Mouse (Mus musculus) heart, postnatal 25 days (tissue): ENCODE data around the gene Abhd11. TPM values are rescaled to one million over a fixed set of nuclear protein-coding genes. Genes with fewer than 3 reads are reported as not detected.
"Not testable (repeated sequence)": the region's sequence is repeated elsewhere in the genome, so short reads cannot be mapped to it uniquely, and the experiment has no call there.

Experiments used
- DNase-seq: peaks from one replicate; pipeline ENCODE4 v3.0.0; 2022; ENCODE audit warnings: low spot score
- intact Hi-C: fragments of 180-260 bp; cut with DNase I; formaldehyde crosslinking; loops from one replicate; pipeline ENCODE4 v1.15.1; 2025
- total RNA-seq, 2 experiments: library from RNA; stranded (reverse); gene quantifications; 2 replicates each; pipeline ENCODE4 v1.2.3; 2021

The Abhd11 gene
- total RNA-seq, 2 experiments from 2014 or later, result 59.4 to 65.8 TPM

DNA sequence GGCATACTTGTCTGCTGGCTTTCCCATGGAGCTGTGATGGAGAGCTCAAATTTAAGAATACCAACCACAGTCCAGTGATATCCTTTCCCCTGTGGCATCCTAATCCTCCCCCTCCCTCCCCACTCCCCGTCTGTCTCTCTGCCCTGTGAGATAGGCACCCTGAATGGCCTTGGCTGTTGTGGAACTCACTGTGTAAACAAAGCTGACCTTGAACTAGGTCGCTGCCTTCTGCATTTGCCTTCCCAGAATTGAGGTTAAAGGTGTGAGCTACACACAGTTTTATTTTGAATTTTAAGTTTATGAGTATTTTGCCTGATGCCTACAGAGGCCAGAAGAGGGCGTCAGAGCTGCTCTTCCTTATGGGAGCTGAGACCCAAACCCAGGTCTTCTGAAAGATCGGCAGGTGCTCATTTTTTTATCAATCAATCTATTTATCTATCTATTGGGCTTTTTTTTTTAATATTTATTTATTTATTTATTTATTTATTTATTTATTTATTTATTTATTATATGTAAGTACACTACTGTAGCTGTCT, 7.3 kb downstream of the Abhd11 start:
- DNase-seq, result no peak
- intact Hi-C loops, result loop anchor here (5.0 kb wide), 1 partner anchor 61 kb away; the partner anchor contains the start of gene Vps37d

DNA sequence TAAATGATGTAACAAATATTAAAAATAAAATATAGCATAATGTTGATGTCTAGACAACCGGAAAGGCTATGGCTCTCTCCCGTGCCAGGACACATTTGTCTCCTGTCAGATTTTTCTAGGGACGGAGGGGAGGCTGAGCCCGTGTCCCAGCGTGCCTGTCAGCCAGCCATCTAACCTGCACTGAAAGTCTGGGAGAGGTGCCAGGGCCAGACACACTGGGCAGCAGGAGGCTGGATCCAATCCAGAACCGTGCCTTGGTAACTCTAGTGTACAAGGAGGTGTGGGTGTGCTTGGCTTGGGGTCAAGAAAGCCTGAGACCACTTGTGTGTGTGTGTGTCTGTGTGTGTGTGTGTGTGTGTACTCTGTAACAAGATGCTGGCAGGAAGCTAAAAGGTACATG, 12.9 kb downstream of the Abhd11 start:
- intact Hi-C loops, result loop anchor here (5.0 kb wide), 1 partner anchor 40 kb away; the partner anchor contains the start of genes Bud23 and Dnajc30
- no peak for DNase-seq

DNA sequence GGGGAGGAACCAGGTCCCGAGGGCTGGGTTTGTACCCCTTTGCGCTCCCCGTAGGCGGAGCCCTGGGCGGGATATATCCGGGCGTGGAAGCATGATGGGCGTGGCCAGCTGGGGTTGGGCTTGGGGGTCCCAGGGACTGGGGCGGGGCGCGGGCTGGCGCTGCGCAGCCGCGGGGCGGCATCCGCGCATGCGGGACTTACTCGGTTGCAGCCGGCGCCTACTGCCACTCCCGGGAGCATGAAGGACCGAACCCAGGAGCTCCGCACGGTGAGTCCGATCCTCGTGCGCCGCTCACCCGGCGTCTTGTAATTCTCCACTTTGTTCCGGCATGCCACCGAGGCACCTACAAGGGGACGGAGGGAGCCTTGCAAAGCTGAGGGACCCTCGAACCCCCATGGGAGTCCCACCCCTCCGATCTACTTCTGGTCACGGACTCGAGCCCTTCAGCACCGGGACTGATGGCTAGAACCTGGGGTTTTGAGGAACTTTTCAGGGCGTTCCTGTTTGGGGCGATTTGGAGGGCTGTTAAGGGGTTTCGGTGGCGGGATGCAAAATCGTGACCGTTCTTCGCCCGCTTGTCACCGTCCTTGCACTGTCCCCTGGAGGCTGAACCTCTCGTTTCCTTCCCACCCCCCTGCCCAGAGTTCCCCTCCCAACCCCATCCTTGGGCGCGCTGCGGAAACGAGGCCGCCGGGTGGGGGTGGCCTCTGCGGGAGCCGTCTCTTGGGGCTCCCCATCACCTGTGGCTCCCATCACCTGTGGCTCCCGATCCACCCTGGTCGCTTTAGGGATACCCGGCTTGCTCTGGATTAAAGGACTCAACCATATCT, 14.6 kb downstream of the Abhd11 start, which contains the start of gene Stx1a:
Gene Stx1a (plus strand): TSS at position 139 of the 830 bp plus-strand sequence.
- DNase-seq, result peak; percentile 88
- intact Hi-C loops, result loop anchor here (5.0 kb wide), 1 partner anchor 39 kb away; the partner anchor contains the start of genes Bud23 and Dnajc30

DNA sequence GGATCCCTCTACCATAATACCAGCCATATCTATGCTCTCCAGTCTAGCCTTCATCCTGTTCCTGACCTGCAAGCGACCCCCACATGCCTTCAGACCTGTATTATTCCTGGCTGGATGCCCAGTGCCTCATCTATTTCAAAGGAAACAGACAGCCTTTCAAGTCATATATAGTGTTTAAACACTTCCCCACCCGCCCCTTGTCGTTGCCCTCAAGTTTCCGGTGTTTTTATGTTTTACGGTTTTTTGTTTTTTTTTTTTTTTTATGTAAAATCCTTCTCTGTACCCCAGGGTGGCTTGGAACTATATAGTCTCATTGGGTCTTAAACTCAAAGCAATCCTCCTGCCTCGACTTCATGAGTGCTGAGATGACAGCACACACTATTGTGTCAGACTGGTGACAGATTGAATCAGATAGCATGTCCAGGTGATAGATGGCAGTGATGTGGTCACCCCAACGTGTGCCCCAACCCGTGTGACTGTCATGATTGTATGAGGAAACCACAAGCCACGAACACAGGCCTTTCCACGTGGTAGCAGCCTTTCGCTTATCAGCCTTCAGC, 15.8 kb downstream of the Abhd11 start:
- intact Hi-C loops, result loop anchor here (5.0 kb wide), 1 partner anchor 38 kb away; the partner anchor contains the start of genes Bud23 and Dnajc30
- no peak for DNase-seq

DNA sequence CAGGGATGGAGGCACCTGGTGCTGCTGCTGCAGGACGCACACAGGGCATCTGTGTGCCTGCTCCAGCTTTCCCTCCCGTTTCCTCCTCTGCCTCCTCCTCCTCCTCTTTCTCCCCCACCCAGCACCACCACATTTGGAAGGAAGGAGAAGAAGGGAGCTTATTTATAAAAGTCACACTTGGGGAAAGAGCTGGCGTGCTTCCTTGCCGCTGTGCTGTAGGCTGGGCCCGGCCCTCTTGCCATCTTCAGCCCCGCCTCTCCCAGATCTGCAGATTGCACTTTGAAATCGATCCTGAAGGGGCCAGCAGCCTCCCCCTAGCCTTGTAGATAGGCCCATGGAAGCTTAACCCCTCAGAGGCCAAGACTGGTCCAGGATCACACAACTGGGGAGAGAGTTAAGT, 16.9 kb downstream of the Abhd11 start:
- intact Hi-C loops, result no loop called here

DNA sequence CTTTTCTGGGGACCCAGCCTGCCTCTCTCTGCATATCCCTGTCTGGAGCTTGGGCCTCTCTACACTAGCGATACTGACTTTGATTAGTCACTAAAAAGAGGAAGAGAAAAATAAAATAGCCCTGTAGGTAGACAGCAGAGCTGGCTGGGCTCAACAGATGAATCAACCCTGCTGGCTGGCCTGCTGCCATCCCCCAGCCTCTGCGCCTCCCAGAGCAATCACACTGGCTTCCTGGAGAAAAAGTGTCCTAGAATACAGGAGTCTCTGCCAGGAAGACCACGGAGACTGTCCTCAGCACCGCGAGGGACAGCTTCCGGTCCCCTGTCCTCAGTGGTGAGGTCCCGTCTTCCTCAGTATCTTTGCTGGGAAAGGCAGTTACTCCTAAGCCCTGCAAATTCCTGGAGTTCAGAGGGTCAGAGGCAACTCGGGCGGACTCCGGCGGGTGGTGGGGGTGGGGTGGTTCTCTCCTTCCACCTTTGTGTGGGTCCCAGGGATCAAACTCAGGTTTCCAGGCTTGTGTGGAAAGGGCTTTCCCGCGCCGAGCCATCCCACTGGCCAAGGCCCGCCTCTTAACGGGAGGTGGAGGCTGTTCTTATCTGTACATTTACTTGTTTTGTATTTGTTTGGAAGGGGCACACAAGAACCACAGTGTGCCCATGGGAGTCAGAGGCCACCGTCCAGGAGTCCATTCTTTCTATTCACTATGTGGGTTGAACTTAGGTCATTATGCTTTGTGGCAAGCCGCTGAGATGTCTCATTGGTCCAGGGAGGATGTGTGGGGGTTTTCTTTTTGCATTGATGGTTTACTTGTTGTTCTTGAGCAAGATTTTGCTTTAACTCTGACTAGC, 20.3 kb downstream of the Abhd11 start:
- intact Hi-C loops, result no loop called here
- DNase-seq, result peak; percentile 35

More for the DNA sequence above, 16.9 kb downstream of the Abhd11 start:
- DNase-seq, result no peak

DNA sequence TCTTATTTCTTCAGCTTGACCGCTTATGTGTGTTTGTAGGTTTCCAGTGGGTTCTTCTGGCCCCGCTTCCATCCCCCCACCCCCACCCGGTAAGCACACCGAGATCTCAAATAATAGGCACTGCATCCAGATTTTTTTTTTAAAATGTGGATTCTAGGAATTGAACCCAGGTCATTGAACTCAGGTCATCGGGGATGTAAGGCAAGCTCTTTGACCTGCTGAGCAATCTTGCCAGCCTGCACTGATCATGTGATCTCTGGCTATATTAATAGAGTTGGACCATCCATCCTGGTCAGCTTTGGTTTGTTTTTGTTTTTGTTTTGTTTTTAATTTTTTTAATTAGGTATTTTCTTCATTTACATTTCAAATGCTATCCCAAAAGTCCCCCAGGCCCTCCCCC, 23.6 kb downstream of the Abhd11 start:
- intact Hi-C loops, result no loop called here
- DNase-seq, result no peak

DNA sequence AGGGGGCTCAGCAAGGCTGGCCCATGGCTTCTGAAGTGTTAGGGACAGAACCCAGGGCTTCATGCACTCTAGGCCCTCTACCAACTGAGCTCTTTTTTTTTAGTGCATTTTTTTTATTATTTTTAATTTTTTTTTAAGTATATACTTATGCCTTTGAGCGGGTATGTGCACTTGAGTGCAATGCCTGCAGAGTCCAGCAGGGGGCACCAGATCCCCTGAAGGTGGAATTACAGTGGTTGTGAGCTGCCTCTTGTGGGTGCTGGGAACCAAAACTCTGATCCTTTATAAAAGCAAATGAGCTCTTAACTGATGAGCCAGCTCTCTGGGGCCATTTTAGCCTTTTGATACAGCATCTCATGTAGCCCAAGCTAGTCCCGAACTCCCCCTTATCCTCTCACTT, 25.6 kb downstream of the Abhd11 start:
- no peak for DNase-seq
- intact Hi-C loops, result no loop called here

DNA sequence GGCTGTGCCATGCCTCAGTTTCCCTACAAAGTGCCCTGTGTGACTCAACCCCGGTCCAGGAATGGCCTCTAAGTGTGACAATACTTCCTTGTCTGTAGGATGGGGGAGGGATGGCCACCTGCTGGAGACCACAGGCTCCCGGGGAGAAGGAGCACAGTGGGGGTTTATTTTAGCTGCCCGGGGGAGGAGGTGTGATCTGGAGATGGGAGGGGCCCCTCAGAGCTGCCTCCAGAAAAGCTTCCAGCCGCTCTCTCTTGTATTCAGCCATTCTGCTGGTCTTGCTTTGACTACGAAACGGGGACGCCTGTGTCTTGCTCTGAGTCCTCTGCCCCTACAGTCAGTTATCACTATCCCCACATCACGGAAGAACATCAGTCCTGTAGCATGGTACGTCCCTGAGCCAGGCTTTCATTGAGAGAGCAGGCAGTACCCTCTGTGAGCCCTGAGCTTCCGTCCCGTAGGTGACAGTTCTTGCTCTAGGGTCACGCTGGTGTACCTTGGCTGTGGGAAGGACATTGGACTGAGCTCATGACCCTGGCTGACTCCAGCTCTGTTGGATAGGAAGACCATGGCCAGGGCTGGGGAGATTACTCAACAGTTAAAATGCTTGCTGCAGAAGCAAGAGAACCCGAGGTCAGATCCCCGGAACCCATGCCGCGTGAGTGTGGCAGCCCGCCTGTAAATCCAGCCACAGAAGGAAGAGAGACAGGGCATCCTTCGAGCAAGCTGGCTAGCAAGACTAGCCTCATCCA, 26.8 kb downstream of the Abhd11 start:
- DNase-seq, result no peak
- intact Hi-C loops, result no loop called here

DNA sequence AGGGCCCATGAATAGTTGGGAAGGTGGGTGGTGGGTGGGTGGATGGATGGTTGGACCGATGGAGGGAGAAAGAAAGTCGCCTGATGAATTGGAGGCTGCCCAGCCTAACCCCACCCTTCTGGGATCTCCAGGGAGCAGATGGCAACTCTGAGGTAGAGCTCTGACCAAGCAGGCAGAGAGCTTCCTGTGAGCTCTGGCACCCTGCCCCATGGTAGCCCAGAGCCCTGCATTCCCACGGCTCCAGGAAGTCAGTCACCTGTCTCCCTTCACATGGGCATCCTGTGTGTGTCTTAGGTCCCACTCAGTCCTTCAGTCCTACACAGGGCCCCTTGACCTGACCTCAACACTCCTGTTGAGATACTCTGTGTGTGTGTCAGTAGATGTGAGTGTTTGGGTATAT, 29.0 kb downstream of the Abhd11 start:
- intact Hi-C loops, result no loop called here
- no peak for DNase-seq

DNA sequence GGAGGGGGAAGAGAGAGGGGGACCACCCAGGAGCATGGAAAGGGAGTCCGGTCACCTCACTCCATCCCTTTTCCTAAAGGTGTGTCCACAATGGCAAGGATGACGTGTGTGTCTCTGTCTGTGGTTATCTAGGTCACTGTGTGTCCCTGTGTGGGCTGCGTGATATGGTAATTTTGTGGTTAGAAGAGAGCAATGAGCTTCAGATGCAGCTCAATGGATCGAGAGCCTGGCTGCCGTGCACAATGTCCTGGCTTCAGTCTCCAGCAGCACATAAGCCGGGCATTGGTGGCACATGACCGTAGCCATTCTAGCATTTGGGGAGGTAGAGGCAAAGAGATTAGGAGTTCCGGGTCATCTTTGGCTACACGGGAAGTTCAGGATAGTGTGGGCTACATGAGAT, 30.6 kb downstream of the Abhd11 start:
- DNase-seq, result no peak
- intact Hi-C loops, result no loop called here

DNA sequence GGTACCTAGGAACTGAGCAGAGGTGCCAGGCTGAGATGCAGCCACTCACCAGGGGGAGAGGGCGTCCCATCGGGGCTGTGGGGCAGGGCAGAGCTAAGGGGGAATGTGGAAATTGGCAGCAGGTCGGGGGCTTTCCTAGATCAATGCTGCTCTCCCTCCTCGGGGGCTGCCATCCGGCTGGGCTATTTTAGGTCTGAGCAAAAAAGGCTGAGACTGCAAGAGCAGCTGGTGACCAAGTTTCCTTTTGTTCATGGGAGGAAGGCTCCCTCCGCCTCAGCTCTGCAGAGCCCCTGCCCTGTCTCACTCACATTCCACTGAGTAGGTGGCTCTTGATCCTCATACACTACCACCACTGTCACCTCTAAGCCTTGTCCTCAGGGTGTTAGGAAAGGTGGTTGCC, 31.1 kb downstream of the Abhd11 start:
- intact Hi-C loops, result no loop called here
- DNase-seq, result no peak

DNA sequence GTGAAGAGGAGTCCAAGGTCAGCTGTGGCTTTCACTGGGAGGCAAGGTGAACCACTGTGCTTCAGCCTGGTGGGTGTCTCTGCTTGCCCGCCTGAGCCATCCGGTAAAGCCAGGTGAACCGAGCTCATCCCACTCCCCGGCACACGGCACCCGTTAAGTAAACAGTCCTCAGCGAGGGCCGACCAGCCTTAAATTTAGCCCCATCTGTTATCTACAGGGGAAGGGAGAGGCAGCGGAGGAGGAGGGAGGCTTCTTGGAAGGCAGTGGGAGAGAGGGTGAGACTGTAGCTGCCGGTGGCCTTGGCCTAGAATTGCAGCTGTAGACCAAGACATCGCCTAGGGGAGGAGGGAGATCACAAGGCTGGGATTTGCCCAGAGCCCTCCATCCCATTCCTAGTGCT, 31.8 kb downstream of the Abhd11 start:
- intact Hi-C loops, result no loop called here
- DNase-seq, result no peak

DNA sequence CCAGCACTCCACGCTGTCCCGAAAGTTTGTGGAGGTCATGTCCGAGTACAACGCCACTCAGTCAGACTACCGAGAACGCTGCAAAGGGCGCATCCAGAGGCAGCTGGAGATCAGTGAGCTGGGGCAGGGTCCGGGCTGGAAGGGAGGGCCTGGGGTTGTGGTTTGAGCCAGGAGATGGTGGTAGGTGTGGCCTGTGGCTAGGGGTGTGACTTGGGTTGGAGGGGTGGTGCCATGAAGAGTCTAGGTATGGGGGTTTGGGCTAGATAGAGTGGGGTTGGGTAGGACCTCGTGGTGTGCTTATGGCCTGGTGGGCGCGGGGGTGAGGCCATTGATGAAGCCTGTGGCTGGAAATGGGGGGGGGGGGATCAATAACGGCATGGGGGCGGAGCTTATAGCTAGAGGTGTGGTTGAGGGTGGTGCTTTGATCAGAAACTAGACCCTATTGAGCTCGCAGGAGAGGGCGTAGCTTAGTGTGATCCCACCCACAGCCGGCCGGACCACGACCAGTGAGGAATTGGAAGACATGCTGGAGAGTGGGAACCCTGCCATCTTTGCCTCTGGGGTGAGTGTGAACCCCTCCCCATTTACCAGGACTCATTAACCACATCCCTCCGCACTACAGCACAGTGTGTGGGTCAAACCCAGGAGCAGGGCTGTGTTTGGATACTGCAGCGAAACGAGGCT, 33.3 kb downstream of the Abhd11 start:
- intact Hi-C loops, result no loop called here
- no peak for DNase-seq

DNA sequence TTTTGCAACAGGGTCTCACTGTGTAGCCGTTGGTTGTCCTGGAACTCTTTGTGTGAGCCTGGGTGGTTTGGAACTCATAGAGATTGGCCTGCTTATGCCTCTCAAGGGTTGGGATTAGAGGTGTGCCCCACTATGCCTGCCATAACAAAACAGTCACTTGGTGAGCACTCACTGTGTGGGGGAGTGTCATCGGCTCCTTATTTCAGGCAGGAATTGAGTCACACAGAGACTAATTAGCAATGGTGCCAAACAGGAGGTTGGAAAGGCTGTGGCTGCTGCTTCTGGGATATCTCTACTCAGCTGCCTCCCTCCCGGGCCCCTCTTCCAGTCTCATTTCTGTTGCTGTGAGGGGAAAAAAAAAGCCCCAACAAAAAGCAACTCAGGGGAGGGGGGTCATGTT, 35.6 kb downstream of the Abhd11 start:
- intact Hi-C loops, result no loop called here
- DNase-seq, result no peak

DNA sequence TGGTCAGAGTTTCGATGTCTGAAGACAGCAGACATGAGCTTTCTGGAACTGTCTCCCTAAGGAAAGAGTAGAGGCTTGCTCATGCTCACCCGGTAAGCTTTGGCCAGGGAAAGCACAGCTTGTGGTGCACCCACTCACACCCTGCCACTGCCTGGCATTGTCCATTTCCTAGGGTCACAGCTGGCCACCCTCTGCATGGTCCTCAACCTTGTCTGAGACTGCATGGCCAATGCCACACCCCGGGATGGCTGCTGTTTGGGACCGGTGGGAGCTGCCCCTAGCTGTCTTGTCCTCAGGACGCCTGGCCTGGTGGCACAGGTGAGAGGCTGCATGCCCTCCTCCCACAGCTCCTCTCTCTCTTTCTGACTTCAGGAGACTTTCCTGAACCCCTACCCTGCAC, 39.6 kb downstream of the Abhd11 start:
- no peak for DNase-seq
- intact Hi-C loops, result no loop called here

DNA sequence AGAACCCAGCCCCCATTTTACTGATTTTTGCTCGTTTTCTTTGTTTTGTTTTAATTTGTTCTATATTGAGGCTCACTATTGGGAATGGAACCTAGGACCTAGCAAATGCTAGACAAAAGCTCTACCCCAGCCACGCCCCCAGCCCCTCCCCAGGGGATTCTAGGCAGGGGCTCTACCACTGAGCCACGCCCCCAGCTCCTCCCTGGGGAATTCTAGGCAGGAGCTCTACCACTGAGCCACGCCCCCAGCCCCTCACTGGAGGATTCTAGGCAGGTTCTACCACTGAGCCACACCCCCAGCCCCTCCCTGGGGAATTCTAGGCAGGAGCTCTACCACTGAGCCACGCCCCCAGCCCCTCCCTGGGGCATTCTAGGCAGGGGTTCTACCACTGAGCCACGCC, 40.3 kb downstream of the Abhd11 start:
- DNase-seq, intact Hi-C loops: not testable (repeated sequence)

DNA sequence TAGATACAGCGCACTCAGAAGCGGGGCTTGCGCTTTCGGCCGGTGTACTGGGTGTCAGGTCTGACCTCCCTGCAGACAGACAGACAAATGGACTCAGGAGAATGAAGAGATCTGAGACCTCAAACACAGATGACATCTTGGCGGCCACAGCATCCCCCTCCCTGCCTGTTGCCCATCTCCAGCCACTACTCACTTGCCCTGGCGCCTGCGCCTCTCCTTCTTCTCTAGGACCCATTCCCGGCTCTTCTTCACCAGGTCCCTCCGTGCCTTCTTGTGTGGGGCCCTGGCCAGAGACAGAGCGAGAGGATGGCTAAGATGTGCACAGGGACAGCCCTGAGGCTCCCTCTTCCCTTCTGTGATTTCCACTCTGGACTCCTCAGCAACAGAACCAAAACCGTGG, 44.4 kb downstream of the Abhd11 start:
- intact Hi-C loops, result no loop called here
- DNase-seq, result no peak
